Mouse (Mus musculus) cerebellum, adult 9-10 months (tissue): ENCODE results near the gene Papln.

Source experiments
- DNase-seq: peaks from one replicate; pipeline ENCODE4 v3.0.0; 2022

Gene Papln

GRCm38 (mm10) chr12:83763311-83764043 is at the start of gene Papln:
Gene Papln, plus strand, starts transcription at chr12:83763634.
- no peak for DNase-seq

- DNase-seq: peak; percentile 81
Observed at GRCm38 (mm10) chr12:83713749-83714148, 49.7 kb upstream of the Papln start.

- DNase-seq: no peak
Observed at GRCm38 (mm10) chr12:83716416-83717184, 46.8 kb upstream of the Papln start.

- DNase-seq: no peak
Observed at GRCm38 (mm10) chr12:83719431-83719830, 44.0 kb upstream of the Papln start.

GRCm38 (mm10) chr12:83721281-83721680 is 42.2 kb upstream of the Papln start:
- no peak for DNase-seq

GRCm38 (mm10) chr12:83723037-83723436 is 40.4 kb upstream of the Papln start:
- DNase-seq: no peak

GRCm38 (mm10) chr12:83726510-83727308 is 36.7 kb upstream of the Papln start:
- no peak for DNase-seq

GRCm38 (mm10) chr12:83732225-83732624 is 31.2 kb upstream of the Papln start:
- no peak for DNase-seq

- no peak for DNase-seq
Observed at GRCm38 (mm10) chr12:83734047-83734446, 29.4 kb upstream of the Papln start.

- DNase-seq: no peak
Observed at GRCm38 (mm10) chr12:83736236-83736635, 27.2 kb upstream of the Papln start.

GRCm38 (mm10) chr12:83738651-83739050 is 24.8 kb upstream of the Papln start:
- DNase-seq: no peak

- DNase-seq: no peak
Observed at GRCm38 (mm10) chr12:83741722-83742121, 21.7 kb upstream of the Papln start.

GRCm38 (mm10) chr12:83742834-83743233 is 20.6 kb upstream of the Papln start:
- peak; percentile 36 for DNase-seq

GRCm38 (mm10) chr12:83743712-83744111 is 19.7 kb upstream of the Papln start:
- no peak for DNase-seq

- DNase-seq: no peak
Observed at GRCm38 (mm10) chr12:83749186-83749585, 14.2 kb upstream of the Papln start.

GRCm38 (mm10) chr12:83752495-83752894 is 10.9 kb upstream of the Papln start:
- DNase-seq: no peak

GRCm38 (mm10) chr12:83758735-83759134 is 4.7 kb upstream of the Papln start:
- DNase-seq: no peak

- DNase-seq: no peak
Observed at GRCm38 (mm10) chr12:83760201-83760600, 3.2 kb upstream of the Papln start.

- no peak for DNase-seq
Observed at GRCm38 (mm10) chr12:83762706-83763105, 728 bp upstream of the Papln start.

GRCm38 (mm10) chr12:83764044-83764365 is 571 bp downstream of the Papln start:
- no peak for DNase-seq

- DNase-seq: no peak
Observed at GRCm38 (mm10) chr12:83764519-83764918, 1.1 kb downstream of the Papln start.

- DNase-seq: no peak
Observed at GRCm38 (mm10) chr12:83765965-83766603, 2.6 kb downstream of the Papln start.

- DNase-seq: no peak
Observed at GRCm38 (mm10) chr12:83767833-83768232, 4.4 kb downstream of the Papln start.
